Mouse (Mus musculus): ENCODE measurements at regions not wholly inside any gene's neighbourhood (a gene's known extent, or its start where the extent isn't known, plus 50 kb on each side); places are given as distances from the start of the nearest gene placed in this dataset.
"Not testable (repeated sequence)": the region's sequence is repeated elsewhere in the genome, so short reads cannot be mapped to it uniquely, and the experiment has no call there.

DNA sequence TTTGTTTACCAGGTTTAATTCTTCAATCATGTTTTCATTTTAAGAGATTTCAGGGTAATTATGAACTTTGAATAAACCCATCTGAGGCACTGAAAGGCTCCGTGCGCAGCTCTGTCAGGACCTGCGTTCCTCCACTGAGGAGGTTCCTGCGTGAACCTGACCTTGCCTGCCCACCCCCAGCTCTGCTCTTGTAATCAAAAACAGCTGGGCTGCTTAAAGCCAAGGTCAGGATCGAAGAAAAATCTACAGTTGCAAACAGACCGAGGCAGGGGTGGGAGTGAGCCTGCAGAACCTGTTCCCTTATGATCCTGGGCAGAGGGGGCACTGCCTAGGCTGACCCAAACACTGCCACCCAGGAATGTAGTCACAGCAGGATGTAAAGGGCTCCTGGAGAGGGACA is 134.8 kb upstream of the Bcor start:
- DNase-seq (ENCODE audit: extremely low read depth, low read depth, low spot score), result no peak

GRCm38 (mm10) chrX:12296264-12297053 is 136.3 kb upstream of the Bcor start:
- no peak for DNase-seq (ENCODE audit: extremely low read depth, low read depth, low spot score)

DNA sequence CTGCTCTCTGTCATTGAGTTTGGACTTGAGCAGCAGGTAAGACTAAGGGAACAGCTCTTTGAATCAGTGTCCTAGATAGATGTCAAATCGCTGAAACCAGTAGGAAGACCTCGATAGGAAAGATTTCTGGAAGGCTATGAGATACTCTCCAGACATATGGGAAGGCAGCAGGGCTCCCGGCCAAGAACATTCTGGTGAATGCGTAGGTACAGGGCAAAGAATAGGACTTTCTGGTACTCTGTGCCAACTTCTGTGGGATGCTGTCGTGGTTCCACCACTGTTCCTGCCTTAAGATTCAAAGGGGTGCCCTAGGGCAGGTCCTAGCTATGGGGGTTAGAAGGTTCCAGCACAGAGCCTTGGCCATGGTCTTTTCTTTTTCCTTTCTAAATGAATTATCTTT is 138.5 kb upstream of the Bcor start:
- no peak for DNase-seq (ENCODE audit: extremely low read depth, low read depth, low spot score)

DNA sequence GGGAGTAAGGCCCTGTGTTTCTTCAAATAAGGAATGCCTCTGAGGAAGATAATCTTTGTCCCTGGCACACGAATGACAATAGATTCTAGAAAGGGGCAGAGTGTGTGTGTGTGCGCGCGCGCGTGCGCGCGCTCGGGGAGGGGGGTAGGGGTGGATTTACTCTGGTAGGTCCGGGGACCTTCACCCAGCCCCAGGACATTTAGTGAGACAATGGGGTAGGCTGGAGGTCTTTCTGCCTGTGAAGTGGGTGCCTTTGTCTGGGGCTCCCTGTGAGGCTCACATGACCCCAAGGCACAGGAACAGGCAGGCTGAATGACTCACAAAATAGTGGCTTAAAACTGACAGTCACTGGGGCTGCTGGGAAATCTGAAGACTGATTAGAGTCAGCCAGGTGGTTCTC is 139.1 kb upstream of the Bcor start:
- DNase-seq (ENCODE audit: extremely low read depth, low read depth, low spot score), result no peak

DNA sequence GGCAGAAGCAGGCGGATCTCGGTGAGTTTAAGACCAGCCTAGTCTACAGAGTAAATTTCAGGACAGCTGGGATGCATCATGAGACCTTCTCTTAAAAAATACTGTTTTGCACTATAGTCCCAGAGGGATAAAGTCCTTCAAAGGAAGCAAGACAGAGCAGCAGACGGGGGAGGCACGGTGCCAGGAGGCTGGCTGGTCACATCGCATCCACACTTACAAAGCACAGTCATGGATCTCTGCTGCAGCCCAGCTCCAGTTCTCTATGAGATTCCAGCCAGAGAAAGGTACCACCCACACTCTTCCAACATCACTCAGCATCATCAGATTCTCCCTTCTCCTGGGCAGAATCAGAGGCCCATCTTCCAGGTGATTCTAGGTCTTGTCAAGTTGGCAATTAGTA is 144.5 kb upstream of the Bcor start:
- DNase-seq (ENCODE audit: extremely low read depth, low read depth, low spot score), result no peak

DNA sequence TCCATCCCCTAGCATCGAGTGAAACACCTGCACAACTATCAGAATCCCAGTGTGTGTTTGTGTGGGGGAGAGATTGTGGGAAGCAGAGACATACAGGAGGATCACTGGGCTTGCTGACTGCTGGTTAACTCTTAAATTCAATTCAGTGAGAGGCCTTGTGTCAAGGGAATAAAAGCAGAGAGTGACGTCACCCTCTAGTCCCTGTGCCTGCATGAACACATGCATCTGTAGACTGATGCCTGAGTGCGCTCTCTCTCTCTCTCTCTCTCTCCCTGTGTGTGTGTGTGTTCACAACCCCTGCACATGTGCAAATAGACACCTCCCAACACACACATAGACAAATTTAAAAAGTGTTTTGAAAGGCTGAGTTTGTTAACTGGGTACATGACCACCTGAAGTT is 146.8 kb upstream of the Bcor start:
- no peak for DNase-seq (ENCODE audit: extremely low read depth, low read depth, low spot score)

DNA sequence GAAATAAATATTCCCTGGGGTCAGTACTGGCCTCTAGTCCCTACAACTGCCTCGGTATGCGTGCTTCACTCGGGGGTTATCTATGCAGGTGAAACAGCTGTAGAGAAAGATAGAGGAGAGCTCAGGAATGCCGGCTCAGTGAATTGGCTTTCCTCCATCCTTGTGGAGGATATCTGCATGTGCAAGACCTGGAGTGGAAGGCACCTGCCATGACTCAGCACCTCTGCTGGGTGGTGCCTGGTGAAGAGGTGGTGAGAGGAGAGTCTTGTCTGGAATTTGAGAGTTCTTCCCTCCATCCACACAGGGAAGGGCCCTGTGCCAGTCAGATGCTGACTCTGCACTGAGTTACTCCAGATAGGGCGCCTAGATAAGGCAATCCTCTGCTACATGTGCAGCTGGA is 152.4 kb upstream of the Bcor start:
- no peak for DNase-seq (ENCODE audit: extremely low read depth, low read depth, low spot score)

DNA sequence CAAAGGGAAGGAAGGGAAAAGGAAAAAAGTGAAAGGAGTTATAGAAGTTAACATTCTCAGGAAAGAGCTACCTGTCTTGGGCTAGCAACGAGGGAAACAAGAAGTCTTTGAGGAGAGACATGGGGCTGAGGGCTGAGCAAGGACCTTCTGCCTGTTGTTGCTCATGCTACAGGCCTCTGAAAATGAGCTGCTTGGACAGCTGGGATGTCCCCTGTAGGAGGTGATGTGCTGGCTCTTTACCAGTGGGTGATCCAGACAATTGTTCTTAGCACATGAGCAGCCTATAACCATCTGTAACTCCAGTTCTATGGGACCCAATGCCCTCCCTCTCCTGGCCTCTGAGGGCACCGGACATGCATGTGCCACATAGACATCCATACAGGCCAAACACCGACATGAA is 155.5 kb upstream of the Bcor start:
- DNase-seq (ENCODE audit: extremely low read depth, low read depth, low spot score), result no peak

- DNase-seq (ENCODE audit: extremely low read depth, low read depth, low spot score), result not testable (repeated sequence)
These were observed 157.3 kb upstream of the Bcor start for GRCm38 (mm10) chrX:12317488-12317887.

DNA sequence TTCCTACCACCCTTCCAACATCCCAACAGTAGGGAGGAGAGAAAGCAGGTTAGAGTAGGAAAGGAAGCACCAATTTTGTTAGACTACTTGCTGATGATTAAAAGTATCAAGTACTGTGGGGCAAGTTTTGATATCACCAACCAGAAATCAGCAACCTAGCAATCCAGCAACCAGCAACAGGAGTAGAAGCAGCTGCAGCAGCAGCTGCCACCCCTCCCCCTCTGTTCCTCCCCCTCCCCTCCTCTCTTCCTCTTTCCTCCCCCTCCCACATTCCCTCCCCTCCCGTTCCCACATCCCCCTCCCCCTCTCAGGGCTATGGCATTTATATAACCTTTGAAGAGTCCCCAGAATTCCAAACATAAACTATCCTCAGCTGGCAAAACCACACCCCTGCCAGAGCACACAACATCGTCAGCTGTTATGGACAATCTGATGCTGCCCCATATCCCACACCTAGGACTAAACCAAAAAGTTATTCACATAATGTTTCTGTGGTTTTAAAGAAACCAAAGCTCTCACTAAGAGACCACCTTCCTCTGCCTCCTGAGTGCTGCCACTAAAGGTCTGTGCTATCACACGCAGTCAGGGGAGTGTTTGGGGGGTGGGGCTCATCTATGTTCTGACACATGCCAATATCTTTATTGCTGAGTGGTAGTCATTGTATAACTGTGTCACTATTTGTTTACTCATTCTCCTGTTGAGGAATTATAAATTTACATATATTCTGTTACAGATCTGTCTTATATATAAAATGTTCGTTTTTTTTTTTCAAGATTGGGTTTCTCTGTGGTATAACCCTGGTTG is 158.9 kb upstream of the Bcor start:
- DNase-seq (ENCODE audit: extremely low read depth, low read depth, low spot score), result no peak

GRCm38 (mm10) chrX:12322453-12322852 is 162.3 kb upstream of the Bcor start:
- DNase-seq (ENCODE audit: extremely low read depth, low read depth, low spot score), result peak; percentile 30

- DNase-seq (ENCODE audit: extremely low read depth, low read depth, low spot score), result no peak
These were observed 163.1 kb upstream of the Bcor start for GRCm38 (mm10) chrX:12323268-12323667.

DNA sequence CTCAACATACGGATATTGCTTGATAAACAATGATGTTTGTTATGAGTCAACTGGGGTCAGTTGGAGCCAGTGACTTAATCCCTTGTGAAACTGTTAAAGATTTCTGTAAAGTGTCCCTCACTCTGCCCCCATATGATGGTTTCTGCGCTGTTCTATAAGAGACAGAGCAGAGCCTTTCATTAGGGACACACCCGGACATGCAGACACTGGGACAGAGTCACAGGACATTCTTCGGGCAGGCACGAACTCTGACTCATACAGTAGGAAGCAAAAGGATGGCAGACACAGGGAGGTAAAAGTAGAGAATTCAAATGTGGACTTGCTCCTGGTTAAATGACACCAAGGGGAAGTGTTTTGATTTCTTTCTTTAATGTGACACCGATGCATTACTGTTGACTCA is 163.7 kb upstream of the Bcor start:
- DNase-seq (ENCODE audit: extremely low read depth, low read depth, low spot score), result no peak

DNA sequence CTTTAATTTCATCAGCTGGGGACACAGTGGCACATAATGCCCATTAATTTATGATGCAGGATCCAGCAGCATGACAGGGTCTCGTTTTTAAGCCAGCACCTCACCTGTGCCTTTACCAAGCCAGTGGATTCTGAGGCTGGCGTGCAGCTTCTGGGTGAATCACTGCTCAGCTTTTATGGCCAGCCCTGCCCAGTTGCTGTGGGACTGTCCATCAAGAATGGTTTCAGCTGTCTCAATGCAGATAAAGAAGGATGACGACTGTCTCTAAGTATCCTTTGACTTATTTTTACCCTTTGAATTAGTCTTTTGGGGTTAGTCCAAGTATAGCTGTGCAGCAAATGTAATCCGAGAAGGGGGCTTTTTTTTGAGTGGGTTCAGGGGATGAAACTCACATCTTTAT is 167.3 kb upstream of the Bcor start:
- DNase-seq (ENCODE audit: extremely low read depth, low read depth, low spot score), result no peak

DNA sequence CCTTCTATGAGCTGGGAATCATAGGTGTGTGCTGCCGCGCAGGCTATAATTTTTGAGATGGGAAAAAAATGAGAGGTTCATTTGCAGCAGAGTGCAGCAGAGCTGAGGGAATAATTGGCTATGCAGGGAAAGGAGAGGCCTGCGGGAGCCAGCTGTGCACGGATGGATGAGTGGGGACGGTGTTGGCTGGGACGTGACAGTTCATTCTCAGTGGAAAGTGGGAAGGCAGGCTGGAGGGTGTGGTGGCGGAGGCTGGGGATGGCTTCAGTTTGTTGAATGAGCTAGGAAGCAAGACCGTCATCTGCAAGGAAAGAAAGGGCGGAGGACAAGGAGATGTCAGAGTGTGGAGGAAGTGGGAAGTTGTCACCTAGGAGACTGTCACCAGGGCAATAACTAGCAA is 180.4 kb upstream of the Bcor start:
- DNase-seq (ENCODE audit: extremely low read depth, low read depth, low spot score), result no peak

GRCm38 (mm10) chrX:12341356-12341965 is 181.3 kb upstream of the Bcor start:
- DNase-seq (ENCODE audit: extremely low read depth, low read depth, low spot score), result no peak

GRCm38 (mm10) chrX:12344805-12345555 is 184.8 kb upstream of the Bcor start:
- no peak for DNase-seq (ENCODE audit: extremely low read depth, low read depth, low spot score)

DNA sequence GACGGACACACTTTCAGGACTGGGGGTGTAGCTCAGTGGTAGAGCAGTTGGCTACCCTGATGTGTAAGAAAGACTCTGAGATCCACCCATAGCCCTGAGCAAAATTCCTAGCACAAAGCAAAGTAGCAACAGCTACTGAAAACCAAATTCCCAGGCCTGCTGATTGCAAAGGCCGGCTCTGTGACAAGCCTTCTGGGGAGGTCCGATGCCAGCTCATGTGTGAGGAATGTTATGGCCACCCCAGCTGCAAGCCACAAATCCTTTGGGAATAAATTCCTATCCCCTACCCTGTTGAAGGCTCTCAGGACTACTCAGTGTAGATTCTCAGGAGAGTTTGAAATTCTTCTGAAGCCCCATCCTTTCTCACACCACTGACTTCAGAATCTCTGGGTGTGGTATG is 186.7 kb upstream of the Bcor start:
- DNase-seq (ENCODE audit: extremely low read depth, low read depth, low spot score), result no peak

GRCm38 (mm10) chrX:12348117-12348516 is 188.0 kb upstream of the Bcor start:
- DNase-seq (ENCODE audit: extremely low read depth, low read depth, low spot score), result no peak

GRCm38 (mm10) chrX:12354875-12355274 is 194.7 kb upstream of the Bcor start:
- no peak for DNase-seq (ENCODE audit: extremely low read depth, low read depth, low spot score)

DNA sequence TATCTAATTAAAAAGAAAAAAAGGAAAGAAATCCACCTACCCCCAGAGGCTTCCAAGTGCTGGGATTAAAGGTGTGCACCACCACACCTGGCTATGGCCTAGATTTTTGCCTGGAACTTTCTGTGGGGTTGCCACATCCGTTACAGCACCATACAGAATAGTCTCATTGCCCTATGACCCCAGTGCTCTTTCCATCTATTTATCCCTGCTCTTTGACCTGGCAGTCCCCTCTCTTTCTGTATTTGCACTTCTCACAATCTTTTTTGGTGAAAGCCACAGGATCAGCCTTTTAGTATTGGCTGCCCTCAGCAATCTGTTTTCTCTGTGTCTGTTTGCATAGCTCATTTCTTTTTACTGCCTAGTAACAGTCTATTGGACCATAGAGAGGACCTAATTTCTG is 197.9 kb upstream of the Bcor start:
- no peak for DNase-seq (ENCODE audit: extremely low read depth, low read depth, low spot score)
